Mouse (Mus musculus): Measurements from ENCODE around the gene Ank3.

- TF ChIP-seq CTCF (IDR thresholded peaks at IDR 0.05) (no peak), EP300 (IDR thresholded peaks at IDR 0.05) (no peak)
These were observed 172.8 kb downstream of the Ank3 start for GRCm38 (mm10) chr10:69571422-69571821.

All from lung, postnatal 0 days (tissue).